Mouse (Mus musculus) midbrain, embryonic 11.5 days (tissue): Measurements from ENCODE around the gene Psg22. TPM values are rescaled to one million over a fixed set of nuclear protein-coding genes. Genes with fewer than 3 reads are reported as not detected.
"Not testable (repeated sequence)": the region's sequence is repeated elsewhere in the genome, so short reads cannot be mapped to it uniquely, and the experiment has no call there.

ENCODE experiments used
- ATAC-seq: fragments of 200-750 bp; cut with Nextera tagmentation; 2 replicates; pipeline ENCODE4 v1.8.0; 2017; ENCODE audit warnings: moderate TSS enrichment, moderate library complexity; ENCODE audit not compliant: low FRiP score
- DNase-seq: peaks from one replicate; pipeline ENCODE4 v3.0.0; 2015; ENCODE audit warnings: low spot score; ENCODE audit errors: missing footprints
- H3K27ac ChIP-seq: fragments of 300-500 bp; sonication (generic); 2 replicates; pipeline ENCODE4 v1.5.1; 2014; ENCODE audit warnings: low read depth, low read length
- H3K27me3 ChIP-seq: fragments of 300-500 bp; sonication (generic); 2 replicates; pipeline ENCODE4 v1.6.1; 2014; ENCODE audit warnings: mild to moderate bottlenecking, low read length, moderate library complexity, mixed read lengths; ENCODE audit not compliant: control insufficient read depth, insufficient read depth
- H3K36me3 ChIP-seq: fragments of 300-500 bp; sonication (generic); 2 replicates; pipeline ENCODE4 v1.6.1; 2014; ENCODE audit warnings: mild to moderate bottlenecking, low read length, moderate library complexity, mixed read lengths; ENCODE audit not compliant: control insufficient read depth, insufficient read depth
- H3K4me1 ChIP-seq: fragments of 300-500 bp; sonication (generic); 2 replicates; pipeline ENCODE4 v1.6.1; 2014; ENCODE audit warnings: low read length; ENCODE audit not compliant: control insufficient read depth, insufficient read depth
- H3K4me2 ChIP-seq: fragments of 300-500 bp; sonication (generic); 2 replicates; pipeline ENCODE4 v1.6.1; 2014; ENCODE audit warnings: mild to moderate bottlenecking, moderate library complexity
- H3K4me3 ChIP-seq: fragments of 300-500 bp; sonication (generic); 2 replicates; pipeline ENCODE4 v1.5.1; 2014; ENCODE audit warnings: low read depth, low read length
- H3K9ac ChIP-seq: fragments of 300-500 bp; sonication (generic); 2 replicates; pipeline ENCODE4 v1.6.1; 2014; ENCODE audit warnings: low read length
- H3K9me3 ChIP-seq: fragments of 300-500 bp; sonication (generic); 2 replicates; pipeline ENCODE4 v1.6.1; 2016; ENCODE audit warnings: low read length; ENCODE audit not compliant: control insufficient read depth
- WGBS: fragments of 180-500 bp; shearing (Covaris S2); extraction: QIAGEN DNeasy Blood & Tissue Kit; methylation state at CpG from one replicate; pipeline ENCODE4 v1.1.7; 2014; 5-methylcytosine and 5-hydroxymethylcytosine counted together
- polyA plus RNA-seq: library from polyadenylated mRNA; unstranded; fragments of >200 nt; fragmentation: Nextera tagmentation; extraction: Ambion mirVana; gene quantifications from 2 replicates; pipeline ENCODE4 v1.2.1, GENCODE M21; 2014

Gene Psg22
- not detected in 2 replicates for polyA plus RNA-seq

DNA sequence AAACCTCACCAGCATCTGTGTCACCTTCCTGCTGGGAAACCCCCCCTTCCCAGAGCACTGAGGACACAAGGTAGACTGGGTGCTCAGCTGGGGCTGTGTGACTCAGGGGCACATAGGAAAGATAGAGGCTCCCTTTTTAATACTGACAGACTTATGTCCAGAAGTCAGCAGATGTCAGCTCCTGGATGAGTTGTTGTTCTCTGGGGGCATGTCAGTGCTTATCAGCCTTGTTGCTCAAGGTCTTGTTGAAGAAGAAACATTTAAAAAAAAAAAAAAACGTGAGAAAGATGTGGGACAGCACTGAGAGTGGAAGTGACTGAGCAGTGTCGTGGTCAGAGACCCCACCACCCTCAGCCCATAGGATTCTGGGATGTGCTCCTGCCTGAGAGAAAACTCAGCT, at the start of gene Psg22:
Psg22 (plus strand) TSS at position 301 of the 400 bp plus-strand sequence.
- DNase-seq (no peak), ATAC-seq (no peak)
- Histone ChIP-seq H3K27me3 (no peaks in the 10 kb centered on the region), H3K9ac (no peak within 1 kb of the TSS), H3K9me3 (no peaks in the 10 kb centered on the region), H3K4me2 (no peak within 1 kb of the TSS), H3K27ac (no peak within 1 kb of the TSS), H3K4me3 (no peak within 1 kb of the TSS), H3K4me1 (no peaks in the 10 kb centered on the region), H3K36me3 (no peaks in the 10 kb centered on the region)
- 38% methylated on average over 2 of the region's 2 CpGs for WGBS

DNA sequence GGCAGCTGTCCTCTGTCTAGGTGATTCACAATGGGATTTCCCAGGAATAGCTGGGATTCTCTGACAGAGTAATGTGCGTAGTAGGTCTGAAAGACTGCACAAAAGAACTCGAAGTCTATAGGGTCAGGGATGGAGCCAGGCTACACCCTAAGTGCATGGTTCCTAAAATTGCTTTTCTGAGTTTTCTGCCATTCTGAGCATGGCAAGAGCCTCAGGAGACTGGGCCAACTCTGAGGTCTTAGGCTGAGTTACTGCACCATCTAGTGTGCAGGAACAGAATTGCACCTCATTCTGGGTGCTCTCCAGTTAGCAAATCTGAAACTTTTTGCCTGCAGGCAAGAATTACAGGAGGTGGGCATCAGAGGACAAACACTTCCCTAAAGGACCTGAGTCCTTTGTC, 38.1 kb upstream of the Psg22 start:
- Histone ChIP-seq H3K9me3 (no peaks in the 10 kb centered on the region; the same call in 1 of the 2 replicates), H3K27me3 (no peaks in the 10 kb centered on the region), H3K4me3 (no peak overlapping the region), H3K27ac (no peak overlapping the region), H3K36me3 (no peaks in the 10 kb centered on the region), H3K4me1 (no peaks in the 10 kb centered on the region), H3K9ac (no peak overlapping the region), H3K4me2 (no peak overlapping the region)
- WGBS: 53% methylated on average over 2 of the region's 2 CpGs
- ATAC-seq (peak; percentile 48; the same call in 1 of the 2 replicates), DNase-seq (peak; percentile 86)

DNA sequence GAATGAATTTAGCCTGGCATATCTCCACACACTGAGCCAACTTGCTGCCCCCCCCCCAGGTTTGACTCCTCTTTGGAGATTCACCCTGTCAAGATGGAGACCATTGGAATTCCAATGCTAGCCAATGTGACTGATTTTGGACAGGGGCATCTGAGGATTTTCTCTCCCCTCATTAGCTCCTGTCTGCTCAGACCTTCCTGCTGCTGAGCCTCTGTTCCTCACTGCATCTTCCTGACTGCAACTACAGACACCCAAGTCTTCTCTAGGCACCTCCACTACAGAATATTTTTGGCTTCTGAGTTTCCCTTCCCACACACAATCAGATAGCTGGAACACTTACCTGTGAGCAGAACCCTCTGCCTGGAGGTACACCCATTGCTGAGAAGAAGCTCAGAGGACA, 32.3 kb upstream of the Psg22 start:
- Histone ChIP-seq H3K9ac (no peak overlapping the region), H3K4me3 (no peak overlapping the region), H3K9me3 (no peaks in the 10 kb centered on the region), H3K27ac (no peak overlapping the region), H3K27me3 (no peaks in the 10 kb centered on the region), H3K36me3 (no peaks in the 10 kb centered on the region), H3K4me2 (no peak overlapping the region), H3K4me1 (no peaks in the 10 kb centered on the region)
- DNase-seq (peak; percentile 72), ATAC-seq (no peak)

DNA sequence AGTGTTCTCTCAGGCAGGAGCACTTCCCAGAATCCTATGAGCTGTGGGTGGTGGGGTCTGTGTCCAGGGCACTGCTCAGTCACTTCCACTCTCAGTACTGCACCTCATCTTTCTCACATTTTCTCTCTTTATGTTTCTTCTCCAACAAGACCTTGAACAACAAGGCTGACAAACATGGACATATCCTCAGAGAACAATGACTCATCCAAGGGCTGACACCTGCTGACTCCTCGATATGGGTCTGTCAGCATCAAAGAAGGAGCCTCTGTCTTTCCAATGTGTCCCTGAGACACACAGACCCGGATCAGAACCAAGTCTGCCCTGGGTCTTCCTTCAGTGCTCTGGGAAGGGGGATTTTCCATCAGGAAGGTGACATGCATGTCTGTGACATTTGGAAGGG, 31.8 kb upstream of the Psg22 start, which contains the start of gene Psg20:
Psg20 (minus strand) TSS at position 101 of the 400 bp plus-strand sequence.
- DNase-seq: no peak
- whole genome bisulfite sequencing: 77% methylated on average over 2 of the region's 2 CpGs
- H3K9me3 ChIP-seq: no peaks in the 10 kb centered on the region

DNA sequence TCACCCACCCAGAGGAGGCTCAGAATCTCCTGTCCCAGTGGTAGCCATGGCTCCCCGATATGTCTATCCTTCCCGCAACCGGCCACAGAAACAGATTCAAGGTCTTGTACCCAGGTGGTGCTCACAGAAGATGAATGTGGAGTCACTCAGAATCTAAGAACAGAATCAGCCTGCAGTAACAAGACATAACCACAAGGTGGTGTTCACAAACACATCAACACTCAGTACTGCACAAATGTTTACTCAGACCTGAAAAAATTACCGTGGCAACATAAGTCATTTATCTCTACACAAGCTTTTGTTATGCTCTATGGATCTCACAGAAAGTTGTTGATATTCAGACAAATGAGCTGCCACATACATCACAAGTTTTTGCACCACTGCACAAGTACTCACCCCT, 7.6 kb upstream of the Psg22 start:
- not testable (repeated sequence) for H3K9me3 ChIP-seq, H3K27me3 ChIP-seq, H3K36me3 ChIP-seq, H3K4me2 ChIP-seq, H3K4me1 ChIP-seq, H3K9ac ChIP-seq, H3K4me3 ChIP-seq, H3K27ac ChIP-seq, ATAC-seq
- peak; percentile 75 for DNase-seq
- WGBS: 79% methylated on average over 4 of the region's 4 CpGs

More for the DNA sequence above, 31.8 kb upstream of the Psg22 start, which contains the start of gene Psg20:
- Histone ChIP-seq H3K36me3 (no peaks in the 10 kb centered on the region), H3K27me3 (no peaks in the 10 kb centered on the region), H3K4me1 (no peaks in the 10 kb centered on the region), H3K4me3 (no peak within 1 kb of the TSS), H3K27ac (no peak within 1 kb of the TSS), H3K9ac (no peak within 1 kb of the TSS), H3K4me2 (no peak within 1 kb of the TSS)
- no peak for ATAC-seq

DNA sequence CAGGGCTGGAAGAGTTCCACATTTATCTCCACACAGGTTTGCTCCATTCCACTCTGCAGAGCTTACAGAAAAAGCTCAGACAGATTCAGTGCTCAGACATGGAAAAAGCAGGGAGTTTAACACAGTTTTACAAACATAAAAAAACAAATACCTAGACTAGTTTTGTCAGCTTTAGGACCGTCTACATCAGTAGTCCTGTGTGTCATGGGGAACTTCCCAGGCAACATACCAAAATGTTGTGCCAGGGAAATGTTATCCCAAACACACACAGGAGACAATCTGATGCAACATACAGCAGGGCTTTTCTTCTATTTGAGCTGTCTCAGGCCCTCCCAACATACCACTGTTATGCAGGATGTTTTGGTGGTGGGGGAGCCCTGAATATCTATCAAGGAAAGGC, 7.0 kb upstream of the Psg22 start:
- Histone ChIP-seq H3K27me3 (no peaks in the 10 kb centered on the region), H3K4me2 (no peak overlapping the region), H3K9ac (no peak overlapping the region), H3K36me3 (no peaks in the 10 kb centered on the region), H3K9me3 (no peaks in the 10 kb centered on the region), H3K4me1 (no peaks in the 10 kb centered on the region), H3K27ac (no peak overlapping the region), H3K4me3 (no peak overlapping the region)
- WGBS: 82% methylated on average over 1 of the region's 1 CpGs
- DNase-seq: no peak
- ATAC-seq: no peak

DNA sequence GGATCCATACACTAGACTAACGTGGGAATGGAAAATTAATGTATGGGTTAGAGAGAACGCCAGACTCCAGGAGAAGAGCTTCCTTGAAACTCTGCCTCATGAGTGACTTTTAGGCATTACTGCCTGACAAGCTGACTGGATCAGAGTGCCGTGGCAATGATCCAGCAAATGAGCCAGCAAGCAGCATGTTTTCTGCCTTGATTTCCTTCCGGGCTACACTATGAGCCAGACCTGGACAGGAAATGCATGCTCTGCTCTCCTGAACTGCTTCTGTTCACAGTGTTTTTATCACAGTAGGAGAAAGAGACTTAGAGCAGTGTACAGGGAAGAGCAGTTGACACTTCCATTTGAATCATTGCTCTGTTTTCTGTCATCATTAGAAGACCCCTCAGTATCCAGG, 2.3 kb upstream of the Psg22 start:
- ATAC-seq: no peak

DNA sequence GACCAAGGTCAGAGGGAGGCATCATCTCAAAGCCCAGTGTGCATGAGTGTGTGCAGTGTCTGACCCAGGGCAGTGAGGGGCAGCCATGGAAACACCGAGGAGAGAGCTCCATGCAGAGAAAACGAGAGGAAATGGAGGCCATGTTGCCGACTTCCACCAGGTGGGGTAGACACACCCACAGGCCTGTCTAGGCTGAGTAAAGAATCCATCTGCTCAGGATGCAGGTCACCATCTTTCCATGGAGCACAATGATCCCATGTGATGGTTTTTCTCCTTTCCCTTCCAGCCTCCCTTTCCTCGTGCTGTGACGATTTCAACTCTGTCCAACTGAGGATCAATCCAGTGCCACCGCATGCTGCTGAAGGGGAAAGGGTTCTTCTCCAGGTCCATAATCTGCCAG, 6.1 kb downstream of the Psg22 start:
- no peak overlapping the region for H3K4me2 ChIP-seq
- ATAC-seq (no peak), DNase-seq (no peak)
- no peaks in the 10 kb centered on the region for H3K9me3 ChIP-seq
- no peak overlapping the region for H3K4me3 ChIP-seq
- no peak overlapping the region for H3K27ac ChIP-seq
- no peak overlapping the region for H3K9ac ChIP-seq
- H3K4me1 ChIP-seq: no peaks in the 10 kb centered on the region
- H3K36me3 ChIP-seq: no peaks in the 10 kb centered on the region
- H3K27me3 ChIP-seq: no peaks in the 10 kb centered on the region
- 80% methylated on average over 6 of the region's 6 CpGs for WGBS

More for the DNA sequence above, 2.3 kb upstream of the Psg22 start:
- Histone ChIP-seq H3K4me2 (no peak overlapping the region), H3K4me1 (no peaks in the 10 kb centered on the region), H3K27ac (no peak overlapping the region), H3K27me3 (no peaks in the 10 kb centered on the region), H3K9ac (no peak overlapping the region), H3K4me3 (no peak overlapping the region), H3K36me3 (no peaks in the 10 kb centered on the region), H3K9me3 (no peaks in the 10 kb centered on the region)
- DNase-seq: no peak
- WGBS: 68% methylated on average over 4 of the region's 4 CpGs

DNA sequence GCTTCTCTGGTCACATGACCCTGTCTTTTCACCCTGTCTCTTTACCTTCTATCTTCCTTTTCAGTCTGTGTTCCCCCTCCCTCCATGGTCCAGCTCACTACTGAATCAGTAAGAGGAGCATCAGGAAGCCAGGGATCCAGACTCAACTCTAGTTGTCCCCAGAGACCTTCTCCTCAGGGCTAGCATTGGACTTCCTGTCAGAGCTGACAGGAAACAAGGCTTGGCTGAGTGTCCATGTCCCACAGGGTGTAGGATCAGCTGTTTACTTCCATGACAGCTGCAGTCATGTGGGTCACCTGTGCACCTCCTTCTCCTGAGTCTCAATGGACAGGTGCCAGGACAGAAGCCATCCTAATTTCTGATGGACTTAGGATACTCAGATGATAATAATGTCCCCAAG, 8.0 kb downstream of the Psg22 start:
- ATAC-seq, H3K9ac ChIP-seq: not testable (repeated sequence)

DNA sequence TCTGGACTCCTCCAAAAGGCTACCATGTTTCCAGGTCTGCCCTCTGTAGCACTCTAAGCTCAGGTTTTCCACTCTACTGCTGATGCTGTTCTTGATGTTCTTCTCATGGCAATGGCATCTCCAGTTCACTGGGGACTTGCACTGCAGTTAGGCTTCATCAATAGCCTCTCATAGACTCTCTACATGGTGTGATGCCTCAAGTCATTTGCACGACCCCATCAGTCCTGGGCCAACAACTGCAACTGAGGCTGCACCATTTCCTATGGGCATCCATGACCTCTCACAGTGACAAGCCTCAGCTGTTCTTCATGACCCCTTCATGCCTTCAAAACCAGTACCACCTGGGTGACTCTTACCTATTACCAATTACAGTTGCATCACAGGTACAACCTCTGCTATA, 10.5 kb downstream of the Psg22 start:
- ATAC-seq (no peak), DNase-seq (no peak)
- WGBS: 79% methylated on average over 1 of the region's 1 CpGs
- no peaks in the 10 kb centered on the region for H3K36me3 ChIP-seq
- H3K4me2 ChIP-seq: no peak overlapping the region
- no peak overlapping the region for H3K4me3 ChIP-seq
- no peaks in the 10 kb centered on the region for H3K4me1 ChIP-seq
- H3K27me3 ChIP-seq: no peaks in the 10 kb centered on the region
- H3K9me3 ChIP-seq: no peaks in the 10 kb centered on the region
- no peak overlapping the region for H3K9ac ChIP-seq
- no peak overlapping the region for H3K27ac ChIP-seq

More for the DNA sequence above, 8.0 kb downstream of the Psg22 start:
- not testable (repeated sequence) for H3K4me3 ChIP-seq, H3K27me3 ChIP-seq, H3K4me1 ChIP-seq, H3K36me3 ChIP-seq, H3K9me3 ChIP-seq, H3K4me2 ChIP-seq, H3K27ac ChIP-seq, DNase-seq
